Mouse (Mus musculus) megakaryocyte, embryonic 14.5 days (primary cell): ENCODE results near the gene Serinc5. TPM values are rescaled to one million over a fixed set of nuclear protein-coding genes. Genes with fewer than 3 reads are reported as not detected.

Experiments
- H3K27me3 ChIP-seq: replicated peaks from 2 replicates; pipeline ENCODE3; 2012; ENCODE audit warnings: inconsistent platforms
- H3K36me3 ChIP-seq: replicated peaks from 2 replicates; pipeline ENCODE3; 2012; ENCODE audit warnings: low read length, inconsistent platforms, mixed read lengths
- H3K4me1 ChIP-seq: 2 replicates; pipeline ENCODE4 v1.6.1; 2012; ENCODE audit warnings: inconsistent platforms
- H3K4me3 ChIP-seq: replicated peaks from 2 replicates; pipeline ENCODE3; 2012; ENCODE audit warnings: moderate library complexity, mild to moderate bottlenecking, inconsistent platforms
- H3K9me3 ChIP-seq: 2 replicates; pipeline ENCODE4 v1.6.1; 2012; ENCODE audit warnings: inconsistent platforms
- FLI1 ChIP-seq: IDR thresholded peaks from 2 replicates; pipeline ENCODE4 v1.6.1; 2012; ENCODE audit warnings: low read length, inconsistent platforms, mixed read lengths
- GATA1 ChIP-seq: IDR thresholded peaks from 3 replicates; pipeline ENCODE4 v1.6.1; 2012; ENCODE audit warnings: mixed read lengths, low read length, inconsistent platforms, borderline replicate concordance
- polyA plus RNA-seq: library from polyadenylated mRNA; stranded (reverse); fragments of >175 nt; gene quantifications from 2 replicates; pipeline ENCODE4 v1.2.3, GENCODE M21; 2012; ENCODE audit warnings: low replicate concordance; ENCODE audit not compliant: insufficient read depth

Gene Serinc5
- polyA plus RNA-seq, 1 experiment: 1.1 TPM

DNA sequence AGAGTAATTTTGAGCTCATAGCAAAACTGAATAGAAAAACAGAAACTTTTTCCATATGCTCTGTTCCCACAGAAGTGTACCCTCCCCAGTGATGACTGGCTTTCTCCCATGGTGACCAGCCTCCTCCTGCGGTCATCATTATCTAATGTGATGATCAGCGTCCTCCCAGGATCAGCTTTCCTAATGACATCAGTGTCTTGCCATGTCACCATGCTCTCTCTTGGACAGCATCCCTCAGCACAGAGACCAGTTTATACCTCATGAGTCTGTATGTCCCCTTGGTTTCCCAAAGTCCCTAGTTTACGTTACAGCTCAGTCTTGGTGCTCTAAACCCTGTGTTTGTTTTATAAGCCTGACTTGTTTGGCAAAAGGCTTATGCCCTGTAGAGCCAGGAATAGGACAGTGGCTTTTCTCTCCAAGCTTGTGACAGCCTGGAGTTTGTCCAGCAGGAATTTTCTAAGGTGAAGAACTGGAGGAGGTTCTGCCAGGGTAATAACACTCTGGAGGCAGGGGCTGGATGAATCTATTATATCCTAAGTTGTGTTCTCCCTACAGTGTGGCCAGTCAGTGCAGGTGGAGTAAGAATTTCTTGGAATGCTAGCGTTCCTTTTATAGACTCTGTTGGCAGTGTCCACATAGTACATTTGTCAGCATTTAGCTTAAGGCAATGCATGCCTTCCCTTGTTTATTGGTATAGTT, 46.1 kb downstream of the Serinc5 start:
- TF ChIP-seq GATA1: no peak
- no peak for TF ChIP-seq FLI1
- Histone ChIP-seq H3K9me3 (no peaks in the 10 kb centered on the region), H3K36me3 (peaks cover 15% of the 10 kb centered on the region), H3K4me1 (peaks cover 19% of the 10 kb centered on the region), H3K4me3 (no peak overlapping the region), H3K27me3 (no peaks in the 10 kb centered on the region)

- TF ChIP-seq GATA1 (no peak), FLI1 (no peak)
- Histone ChIP-seq H3K36me3 (peaks cover 34% of the 10 kb centered on the region), H3K4me3 (no peak overlapping the region)
Measured at GRCm38 (mm10) chr13:92659611-92660010, 48.7 kb downstream of the Serinc5 start.

GRCm38 (mm10) chr13:92662555-92663286, 51.8 kb downstream of the Serinc5 start:
- Histone ChIP-seq H3K27me3 (no peaks in the 10 kb centered on the region), H3K4me3 (no peak overlapping the region), H3K4me1 (peaks cover 37% of the 10 kb centered on the region), H3K9me3 (no peaks in the 10 kb centered on the region), H3K36me3 (peaks cover 46% of the 10 kb centered on the region)
- TF ChIP-seq GATA1: no peak
- TF ChIP-seq FLI1: no peak

More at GRCm38 (mm10) chr13:92659611-92660010, 48.7 kb downstream of the Serinc5 start:
- no peaks in the 10 kb centered on the region for H3K27me3 ChIP-seq
- H3K4me1 ChIP-seq: peaks cover 27% of the 10 kb centered on the region
- H3K9me3 ChIP-seq: no peaks in the 10 kb centered on the region

DNA sequence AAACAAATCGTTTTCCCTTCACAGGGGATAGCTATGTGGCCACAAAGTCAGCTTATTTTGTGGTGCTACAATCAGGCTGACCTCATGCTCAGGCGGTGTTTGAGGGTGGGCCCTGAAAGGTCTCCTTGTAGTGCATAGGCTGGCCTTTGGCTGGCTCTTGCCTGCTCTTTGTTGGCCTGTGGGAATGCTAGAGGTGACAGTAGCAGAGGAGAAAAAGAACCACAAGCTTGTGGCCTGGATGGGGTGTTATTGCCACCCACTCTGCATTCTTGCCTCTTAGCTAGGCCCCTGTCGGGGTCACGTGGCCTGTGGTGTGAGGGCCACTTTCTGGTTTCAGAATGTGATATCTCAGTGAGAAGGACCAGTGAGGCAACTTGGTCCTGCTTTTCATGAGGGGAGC, 54.1 kb downstream of the Serinc5 start:
- H3K36me3 ChIP-seq: peaks cover 46% of the 10 kb centered on the region
- TF ChIP-seq FLI1: no peak
- no peak for TF ChIP-seq GATA1
- H3K4me3 ChIP-seq: no peak overlapping the region
- H3K4me1 ChIP-seq: peaks cover 26% of the 10 kb centered on the region
- H3K9me3 ChIP-seq: no peaks in the 10 kb centered on the region
- H3K27me3 ChIP-seq: no peaks in the 10 kb centered on the region

DNA sequence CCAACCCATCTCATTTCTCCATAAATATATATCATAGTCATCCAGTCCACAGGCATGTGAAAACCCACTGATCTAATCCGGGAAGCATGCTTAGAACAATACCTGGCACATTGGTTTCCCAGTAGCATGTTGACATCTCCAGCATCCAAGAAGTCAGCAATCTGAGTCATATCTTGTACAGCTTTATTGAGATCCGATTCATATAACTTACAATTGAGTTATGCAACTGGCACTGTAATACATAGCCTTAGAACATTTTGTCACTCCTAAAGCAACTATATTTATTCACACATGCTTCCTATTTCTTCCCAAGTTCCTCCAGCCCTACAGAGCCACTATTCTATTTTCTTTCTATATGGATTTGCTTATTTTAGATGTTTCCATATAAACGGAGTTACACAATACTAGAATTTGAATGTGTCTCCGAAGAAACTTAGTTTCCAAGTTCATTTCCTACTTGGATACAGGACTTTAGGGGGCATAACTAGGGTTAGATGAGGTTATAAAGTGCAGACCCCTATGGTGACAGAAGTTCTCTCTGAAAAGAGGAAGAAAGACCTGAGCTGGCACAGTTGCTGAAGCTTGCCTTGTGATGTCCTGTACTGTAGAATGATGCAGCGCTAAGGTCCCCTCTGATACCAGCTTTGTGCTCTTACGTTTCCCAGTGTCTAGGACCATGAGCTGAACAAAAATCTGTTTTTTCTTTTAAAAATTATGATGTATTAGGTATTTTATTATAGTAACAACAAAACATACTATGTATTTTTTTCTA, 57.5 kb downstream of the Serinc5 start:
- no peaks in the 10 kb centered on the region for H3K9me3 ChIP-seq
- H3K4me3 ChIP-seq: no peak overlapping the region
- TF ChIP-seq FLI1 (no peak), GATA1 (no peak)
- H3K4me1 ChIP-seq: peaks cover 25% of the 10 kb centered on the region
- H3K36me3 ChIP-seq: peaks cover 20% of the 10 kb centered on the region
- H3K27me3 ChIP-seq: no peaks in the 10 kb centered on the region

DNA sequence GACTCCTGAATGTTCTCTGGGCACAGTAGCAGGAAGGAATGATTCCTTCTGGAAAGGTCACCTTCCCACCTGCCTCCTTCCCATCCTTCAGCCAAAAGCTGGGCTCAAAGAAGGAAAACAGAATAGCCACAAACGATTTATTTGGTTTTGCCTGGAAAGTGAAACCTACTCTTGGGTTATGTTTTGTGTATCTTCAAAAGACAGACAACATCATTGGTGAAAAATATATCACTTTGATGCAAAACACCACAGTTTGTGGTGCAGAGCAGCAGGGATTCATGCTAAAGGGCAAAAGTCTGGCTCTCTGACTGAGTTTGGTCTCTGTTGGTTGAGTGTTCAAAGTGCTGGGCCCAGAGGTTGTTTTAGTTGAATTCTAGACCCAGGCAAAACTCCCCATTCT, 60.8 kb downstream of the Serinc5 start:
- no peak overlapping the region for H3K4me3 ChIP-seq
- H3K36me3 ChIP-seq: peaks cover 3% of the 10 kb centered on the region
- H3K27me3 ChIP-seq: no peaks in the 10 kb centered on the region
- TF ChIP-seq GATA1 (no peak), FLI1 (no peak)
- peaks cover 41% of the 10 kb centered on the region for H3K4me1 ChIP-seq
- no peaks in the 10 kb centered on the region for H3K9me3 ChIP-seq

DNA sequence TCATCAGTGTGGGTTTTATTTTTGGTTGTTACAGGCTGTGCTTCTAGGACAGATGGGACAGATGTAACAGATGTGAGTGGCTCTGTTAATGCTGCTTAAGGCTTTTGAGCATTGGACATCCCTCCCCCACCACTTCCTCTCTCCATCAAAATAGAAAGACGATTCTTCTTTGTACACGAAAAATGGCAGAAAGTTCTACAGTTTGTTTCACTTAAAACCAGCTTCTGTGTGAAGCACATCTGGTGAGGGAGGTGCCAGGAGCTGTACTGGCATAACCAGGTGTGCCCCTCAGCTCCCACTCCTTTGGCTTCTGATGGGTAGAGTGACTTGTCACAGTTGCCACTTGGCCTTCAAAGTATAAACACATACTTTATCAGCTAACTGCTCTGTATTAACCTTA, 63.8 kb downstream of the Serinc5 start:
- Histone ChIP-seq H3K9me3 (no peaks in the 10 kb centered on the region), H3K4me1 (peaks cover 38% of the 10 kb centered on the region), H3K4me3 (no peak overlapping the region), H3K27me3 (no peaks in the 10 kb centered on the region), H3K36me3 (peaks cover 3% of the 10 kb centered on the region)
- TF ChIP-seq FLI1: no peak
- TF ChIP-seq GATA1: no peak

GRCm38 (mm10) chr13:92675308-92675707, 64.4 kb downstream of the Serinc5 start:
- peaks cover 41% of the 10 kb centered on the region for H3K4me1 ChIP-seq
- TF ChIP-seq GATA1 (no peak), FLI1 (no peak)
- H3K4me3 ChIP-seq: no peak overlapping the region
- no peaks in the 10 kb centered on the region for H3K9me3 ChIP-seq
- H3K27me3 ChIP-seq: no peaks in the 10 kb centered on the region
- H3K36me3 ChIP-seq: peaks cover 2% of the 10 kb centered on the region

DNA sequence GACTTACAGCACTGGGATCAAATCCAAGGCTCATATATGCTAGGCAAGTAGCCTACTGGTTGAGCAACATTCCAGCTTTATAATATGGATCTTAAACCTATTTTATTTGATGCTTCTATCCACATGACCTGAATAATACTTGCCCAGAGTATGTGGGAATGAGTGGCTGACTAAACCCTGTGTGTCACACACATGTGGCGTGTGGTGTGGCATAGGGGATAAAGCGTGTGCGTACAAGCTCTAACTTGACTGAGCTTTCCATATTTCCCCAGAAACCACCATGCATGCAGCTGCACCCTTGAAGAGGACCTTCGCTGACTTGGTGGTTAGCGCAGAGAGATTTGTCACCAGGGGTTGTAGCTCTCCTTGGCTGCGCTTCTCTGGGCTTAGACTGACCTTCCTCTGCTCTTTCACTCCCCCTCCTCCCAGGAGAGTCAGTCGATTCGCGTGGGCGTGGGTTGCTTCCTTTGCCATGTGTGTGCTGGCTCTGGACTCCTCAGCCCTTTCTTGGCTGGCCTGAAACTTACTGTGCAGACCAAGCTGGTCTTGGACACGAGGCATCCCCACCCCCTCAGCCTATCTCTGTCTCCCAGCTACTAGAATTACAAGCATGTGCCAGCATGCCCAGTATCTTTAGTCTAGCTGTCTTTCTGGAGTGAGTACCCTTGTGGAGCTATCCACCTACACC, 65.2 kb downstream of the Serinc5 start:
- Histone ChIP-seq H3K4me1 (peaks cover 41% of the 10 kb centered on the region), H3K9me3 (no peaks in the 10 kb centered on the region), H3K36me3 (no peaks in the 10 kb centered on the region), H3K27me3 (no peaks in the 10 kb centered on the region), H3K4me3 (no peak overlapping the region)
- TF ChIP-seq FLI1 (no peak), GATA1 (no peak)
